Mouse (Mus musculus) forebrain, embryonic 10.5 days (tissue): ENCODE results near the gene Wdr92. TPM values are rescaled to one million over a fixed set of nuclear protein-coding genes. Genes with fewer than 3 reads are reported as not detected.

Experiments
- DNase-seq: peaks from one replicate; pipeline ENCODE4 v3.0.0-alpha.2; 2017; ENCODE audit warnings: low spot score; ENCODE audit errors: extremely low spot score
- H3K27ac ChIP-seq: fragments of 300-500 bp; sonication (generic); 2 replicates; pipeline ENCODE4 v1.5.1; 2016; ENCODE audit warnings: mild to moderate bottlenecking
- H3K27me3 ChIP-seq: fragments of 300-500 bp; sonication (generic); 2 replicates; pipeline ENCODE4 v1.6.1; 2016; ENCODE audit warnings: mild to moderate bottlenecking; ENCODE audit not compliant: poor library complexity, severe bottlenecking
- H3K36me3 ChIP-seq: fragments of 300-500 bp; sonication (generic); replicated peaks from 2 replicates; pipeline ENCODE4 v1.6.1; 2016; ENCODE audit warnings: mild to moderate bottlenecking, moderate library complexity
- H3K4me1 ChIP-seq: fragments of 300-500 bp; sonication (generic); 2 replicates; pipeline ENCODE4 v1.6.1; 2016
- H3K4me3 ChIP-seq: fragments of 300-500 bp; sonication (generic); 2 replicates; pipeline ENCODE4 v1.5.1; 2016; ENCODE audit warnings: mild to moderate bottlenecking, moderate library complexity
- H3K9me3 ChIP-seq: fragments of 300-500 bp; sonication (generic); 2 replicates; pipeline ENCODE4 v1.6.1; 2016; ENCODE audit warnings: mild to moderate bottlenecking, moderate library complexity
- WGBS: fragments of 180-500 bp; shearing (Covaris S2); methylation state at CpG from one replicate; pipeline ENCODE4 v1.1.7; 2016; 5-methylcytosine and 5-hydroxymethylcytosine counted together
- polyA plus RNA-seq: library from polyadenylated mRNA; unstranded; fragments of >200 nt; fragmentation: Nextera tagmentation; extraction: Ambion mirVana; gene quantifications from 2 replicates; pipeline ENCODE4 v1.2.1, GENCODE M21; 2016

Gene Wdr92
- 28.8 TPM in 2 replicates for polyA plus RNA-seq

- no peak for DNase-seq
- WGBS: 99% methylated on average over 3 of the region's 3 CpGs
- H3K36me3 ChIP-seq: peaks cover 12% of the 10 kb centered on the region
- H3K27ac ChIP-seq: no peak within 1 kb of the TSS
- no peaks in the 10 kb centered on the region for H3K4me1 ChIP-seq
- 0 out of 2 replicates have a peak, but pooled peaks cover 2% of the 10 kb centered on the region for H3K9me3 ChIP-seq
- H3K27me3 ChIP-seq: no peaks in the 10 kb centered on the region
- H3K4me3 ChIP-seq: no peak within 1 kb of the TSS
These were observed at the start of gene Wdr92 for GRCm38 (mm10) chr11:17181807-17182206. Gene Wdr92 (plus strand): TSS chr11:17182107.

- DNase-seq: no peak
- Histone ChIP-seq H3K4me1 (peaks cover 10% of the 10 kb centered on the region), H3K36me3 (no peaks in the 10 kb centered on the region), H3K9me3 (no peaks in the 10 kb centered on the region), H3K27me3 (no peaks in the 10 kb centered on the region), H3K27ac (no peak overlapping the region), H3K4me3 (no peak overlapping the region)
- 15% methylated on average over 6 of the region's 6 CpGs for WGBS
These were observed 46.3 kb upstream of the Wdr92 start for GRCm38 (mm10) chr11:17135638-17136037.

- no peaks in the 10 kb centered on the region for H3K36me3 ChIP-seq
- no peak overlapping the region for H3K4me3 ChIP-seq
- H3K27me3 ChIP-seq: no peaks in the 10 kb centered on the region
- peaks cover 10% of the 10 kb centered on the region for H3K4me1 ChIP-seq
- H3K27ac ChIP-seq: no peak overlapping the region
- no peaks in the 10 kb centered on the region for H3K9me3 ChIP-seq
- no peak for DNase-seq
- 79% methylated on average over 6 of the region's 6 CpGs for WGBS
These were observed 43.4 kb upstream of the Wdr92 start for GRCm38 (mm10) chr11:17138306-17139033.

- Histone ChIP-seq H3K36me3 (no peaks in the 10 kb centered on the region), H3K4me1 (peaks cover 34% of the 10 kb centered on the region), H3K27me3 (no peaks in the 10 kb centered on the region), H3K9me3 (no peaks in the 10 kb centered on the region), H3K4me3 (peak within 1 kb of the TSS; percentile 97), H3K27ac (peak within 1 kb of the TSS; percentile 96)
- under 1% methylated on average over 89 of the region's 89 CpGs for WGBS
- peak; percentile 95 for DNase-seq
These were observed 22.8 kb upstream of the Wdr92 start, which contains the start of gene Ppp3r1 for GRCm38 (mm10) chr11:17158858-17159737. Gene Ppp3r1 (plus strand): TSS chr11:17159263.

GRCm38 (mm10) chr11:17159738-17160241, 22.1 kb upstream of the Wdr92 start:
- DNase-seq: peak; percentile 42
- Histone ChIP-seq H3K9me3 (no peaks in the 10 kb centered on the region), H3K27ac (peak overlapping the region; percentile 96), H3K4me3 (peak overlapping the region; percentile 97), H3K36me3 (no peaks in the 10 kb centered on the region), H3K4me1 (peaks cover 36% of the 10 kb centered on the region), H3K27me3 (no peaks in the 10 kb centered on the region)
- WGBS: 1% methylated on average over 46 of the region's 46 CpGs

GRCm38 (mm10) chr11:17160242-17160641, 21.7 kb upstream of the Wdr92 start:
- Histone ChIP-seq H3K27ac (peak overlapping the region; percentile 96), H3K4me1 (peaks cover 36% of the 10 kb centered on the region), H3K27me3 (no peaks in the 10 kb centered on the region), H3K9me3 (no peaks in the 10 kb centered on the region), H3K36me3 (no peaks in the 10 kb centered on the region), H3K4me3 (peak overlapping the region; percentile 97)
- peak; percentile 43 for DNase-seq
- 2% methylated on average over 12 of the region's 12 CpGs for WGBS

GRCm38 (mm10) chr11:17163956-17164355, 18.0 kb upstream of the Wdr92 start:
- Histone ChIP-seq H3K27ac (no peak overlapping the region), H3K4me3 (no peak overlapping the region), H3K9me3 (no peaks in the 10 kb centered on the region), H3K4me1 (peaks cover 29% of the 10 kb centered on the region), H3K27me3 (no peaks in the 10 kb centered on the region), H3K36me3 (no peaks in the 10 kb centered on the region)
- DNase-seq: no peak
- 44% methylated on average over 1 of the region's 1 CpGs for WGBS

GRCm38 (mm10) chr11:17166627-17167026, 15.3 kb upstream of the Wdr92 start:
- 92% methylated on average over 7 of the region's 7 CpGs for WGBS
- peaks cover 16% of the 10 kb centered on the region for H3K4me1 ChIP-seq
- H3K36me3 ChIP-seq: peaks cover 3% of the 10 kb centered on the region
- no peaks in the 10 kb centered on the region for H3K27me3 ChIP-seq
- H3K9me3 ChIP-seq: no peaks in the 10 kb centered on the region
- no peak overlapping the region for H3K27ac ChIP-seq
- no peak overlapping the region for H3K4me3 ChIP-seq
- DNase-seq: no peak

- H3K9me3 ChIP-seq: peaks cover 16% of the 10 kb centered on the region
- DNase-seq: no peak
- no peaks in the 10 kb centered on the region for H3K27me3 ChIP-seq
- no peak overlapping the region for H3K4me3 ChIP-seq
- peaks cover 25% of the 10 kb centered on the region for H3K36me3 ChIP-seq
- no peak overlapping the region for H3K27ac ChIP-seq
- WGBS: 88% methylated on average over 2 of the region's 2 CpGs
- peaks cover under 1% of the 10 kb centered on the region; the same call in 1 of the 2 replicates for H3K4me1 ChIP-seq
These were observed 12.6 kb upstream of the Wdr92 start for GRCm38 (mm10) chr11:17169262-17169661.

- H3K9me3 ChIP-seq: peaks cover 18% of the 10 kb centered on the region
- DNase-seq: no peak
- H3K4me3 ChIP-seq: no peak overlapping the region
- WGBS: 93% methylated on average over 1 of the region's 1 CpGs
- H3K36me3 ChIP-seq: peaks cover 31% of the 10 kb centered on the region
- no peaks in the 10 kb centered on the region for H3K27me3 ChIP-seq
- no peaks in the 10 kb centered on the region for H3K4me1 ChIP-seq
- no peak overlapping the region for H3K27ac ChIP-seq
These were observed 10.8 kb upstream of the Wdr92 start for GRCm38 (mm10) chr11:17170938-17171729.

GRCm38 (mm10) chr11:17172300-17172699, 9.6 kb upstream of the Wdr92 start:
- Histone ChIP-seq H3K9me3 (peaks cover 18% of the 10 kb centered on the region), H3K4me3 (no peak overlapping the region), H3K36me3 (peaks cover 33% of the 10 kb centered on the region), H3K4me1 (no peaks in the 10 kb centered on the region), H3K27me3 (no peaks in the 10 kb centered on the region), H3K27ac (no peak overlapping the region)
- 95% methylated on average over 4 of the region's 4 CpGs for WGBS
- no peak for DNase-seq

GRCm38 (mm10) chr11:17176638-17177037, 5.3 kb upstream of the Wdr92 start:
- Histone ChIP-seq H3K4me3 (no peak overlapping the region), H3K9me3 (peaks cover 20% of the 10 kb centered on the region), H3K36me3 (peaks cover 30% of the 10 kb centered on the region), H3K27ac (no peak overlapping the region), H3K27me3 (no peaks in the 10 kb centered on the region), H3K4me1 (no peaks in the 10 kb centered on the region)
- WGBS: 92% methylated on average over 1 of the region's 1 CpGs
- no peak for DNase-seq
